Mouse (Mus musculus) thymus, postnatal 14 days (tissue): ENCODE results near the gene Sis.

Source experiments
- DNase-seq: peaks from one replicate; pipeline ENCODE4 v3.0.0; 2021

Sis gene

GRCm38 (mm10) chr3:72967675-72968074 is at the start of gene Sis:
TSS of gene Sis (minus strand) at chr3:72967863.
- DNase-seq: no peak

DNA sequence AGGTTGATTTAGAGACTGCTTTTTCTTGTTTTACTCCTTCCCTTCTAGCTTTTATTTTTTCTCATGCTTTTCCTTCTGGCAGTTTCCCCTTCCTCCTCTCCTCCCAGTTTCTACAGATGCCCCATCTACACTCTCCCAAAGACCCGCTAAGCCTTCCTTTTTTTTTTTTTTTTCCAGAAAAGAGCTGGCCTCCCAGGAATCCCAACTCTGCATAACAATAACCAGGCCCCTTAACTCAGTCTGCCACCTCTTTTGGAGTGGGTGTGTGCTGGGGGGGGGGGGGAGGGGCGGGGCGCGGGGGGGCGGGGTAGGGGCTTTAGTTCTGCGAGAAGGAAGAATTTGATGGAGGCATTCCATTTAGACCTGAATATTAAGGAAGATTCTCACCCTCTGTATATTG is 38.4 kb upstream of the Sis start:
- DNase-seq: no peak

DNA sequence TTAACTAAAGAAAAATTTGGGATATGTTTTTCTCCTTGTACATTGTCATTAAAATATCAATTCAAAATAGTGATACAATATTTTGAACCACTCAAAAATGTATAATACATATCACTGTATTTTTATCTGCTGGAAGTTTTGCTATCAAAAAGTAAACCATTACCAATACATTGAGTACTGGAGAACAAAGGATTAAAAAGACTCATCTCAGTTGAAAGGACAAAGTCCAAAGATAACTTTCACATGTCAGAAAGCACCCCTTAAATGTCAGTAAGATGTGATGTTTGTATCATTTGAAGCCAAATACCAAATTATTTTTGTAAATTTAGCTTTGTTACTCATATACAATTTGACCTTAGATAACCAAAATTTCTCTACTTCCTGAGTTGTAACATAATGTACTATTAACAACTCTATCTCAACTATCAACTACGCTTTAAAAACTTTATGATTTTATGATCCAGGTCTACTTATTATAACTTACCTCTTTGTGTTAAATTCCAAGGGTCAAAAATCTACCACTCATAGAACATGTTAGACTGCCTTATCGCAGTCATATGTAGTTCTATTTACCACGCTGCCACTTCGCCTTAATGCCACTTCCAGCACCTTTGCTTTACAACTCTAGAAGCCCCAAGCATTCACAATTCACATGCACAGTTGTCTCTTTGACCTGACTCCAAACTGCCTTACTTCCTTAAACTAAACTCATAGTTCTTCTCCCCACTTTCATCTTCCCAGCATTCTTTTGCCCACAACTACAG is 35.5 kb upstream of the Sis start:
- DNase-seq: no peak

DNA sequence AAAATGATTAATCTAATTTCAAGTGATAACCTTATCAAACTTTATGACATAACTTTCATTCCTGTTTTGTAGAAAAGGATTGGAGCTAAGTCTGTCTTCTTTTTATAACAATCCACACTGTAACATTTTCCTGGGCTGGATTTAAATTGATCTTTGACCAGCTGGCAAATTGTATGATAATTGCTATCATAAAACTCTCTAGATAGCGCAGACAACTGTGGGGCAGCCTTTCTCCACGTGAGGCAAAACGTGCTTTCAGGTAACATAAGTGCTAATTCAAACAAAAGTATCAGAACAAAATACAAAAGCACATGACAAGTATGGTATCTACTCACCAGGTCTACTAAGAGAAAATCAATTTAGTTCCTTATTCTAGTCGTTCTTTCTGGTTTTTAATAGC is 29.9 kb upstream of the Sis start:
- DNase-seq: no peak

GRCm38 (mm10) chr3:72990992-72991391 is 23.3 kb upstream of the Sis start:
- DNase-seq: no peak

GRCm38 (mm10) chr3:72976602-72977001 is 8.9 kb upstream of the Sis start:
- no peak for DNase-seq

DNA sequence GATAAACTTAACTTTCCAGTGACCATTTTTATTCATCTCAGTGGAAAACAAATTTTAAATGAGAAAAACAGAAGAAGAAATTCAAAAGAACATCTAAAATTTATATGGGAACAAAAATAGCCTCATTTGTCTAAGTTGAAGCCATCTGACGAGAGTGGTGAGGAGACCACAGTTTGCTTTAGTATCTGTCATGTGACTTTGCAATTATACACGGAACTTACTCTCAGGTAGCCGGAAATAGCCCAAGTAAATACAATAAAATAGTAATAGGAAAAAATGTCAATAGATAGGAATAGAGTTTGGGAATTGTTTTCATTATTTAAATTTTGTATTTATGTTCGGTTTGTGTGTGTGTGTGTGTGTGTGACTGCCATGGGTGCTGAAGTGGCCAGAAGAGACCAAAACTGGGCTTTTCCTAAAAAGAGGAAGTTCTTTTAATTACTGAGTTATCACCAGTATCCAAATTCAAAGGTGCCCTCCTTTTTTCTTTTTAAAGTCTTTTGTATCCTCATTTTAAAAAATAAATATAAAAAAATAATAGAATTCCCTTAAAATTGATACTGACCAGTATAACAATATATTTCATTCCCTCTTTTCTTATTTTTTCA is 48.6 kb downstream of the Sis start:
- DNase-seq: no peak

DNA sequence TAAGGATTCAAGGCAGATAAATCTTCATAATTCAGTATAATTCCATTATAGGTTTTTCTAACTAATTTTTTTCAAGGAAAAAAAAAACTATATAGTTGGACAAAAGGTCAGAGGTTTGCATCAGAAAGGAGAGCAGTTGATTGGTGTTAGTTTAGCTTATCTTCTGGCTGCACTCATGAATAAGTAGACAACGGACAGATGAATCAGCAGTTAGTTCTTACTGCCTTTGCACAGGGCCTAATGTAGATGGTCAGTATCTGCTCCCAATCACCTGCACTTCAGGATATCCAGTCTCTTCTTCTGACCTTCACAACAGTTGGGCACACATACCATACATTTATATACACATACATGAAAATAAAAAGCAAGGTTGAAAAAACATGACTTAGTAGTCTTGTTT is 85.2 kb downstream of the Sis start:
- no peak for DNase-seq

- DNase-seq: no peak
Observed at GRCm38 (mm10) chr3:72868141-72868540, 99.5 kb downstream of the Sis start.

DNA sequence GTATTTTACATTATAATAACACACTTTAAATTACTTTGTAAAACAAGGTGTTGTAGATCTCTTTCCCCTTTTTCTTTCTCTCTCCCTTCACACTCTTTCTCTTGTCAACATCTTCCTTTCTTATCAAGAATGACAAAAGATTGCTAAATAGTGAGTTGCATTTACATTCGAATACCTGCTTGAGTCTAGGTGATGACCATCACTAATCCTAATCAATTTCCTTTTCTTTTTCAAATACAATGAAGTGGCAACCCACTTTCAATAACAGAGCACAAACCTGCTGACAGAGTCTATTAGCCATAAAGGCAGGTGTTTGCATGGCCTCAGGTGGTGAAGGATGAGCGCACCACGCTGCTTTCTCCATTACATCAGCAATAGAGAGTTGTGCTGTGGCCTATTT is 108.9 kb downstream of the Sis start:
- DNase-seq: no peak

- no peak for DNase-seq
Observed at GRCm38 (mm10) chr3:72855405-72855804, 112.3 kb downstream of the Sis start.

GRCm38 (mm10) chr3:72840641-72841040 is 127.0 kb downstream of the Sis start:
- no peak for DNase-seq
